Mouse (Mus musculus): ENCODE measurements at regions not wholly inside any gene's neighbourhood (a gene's known extent, or its start where the extent isn't known, plus 50 kb on each side); places are given as distances from the start of the nearest gene placed in this dataset.
"Not testable (repeated sequence)": the region's sequence is repeated elsewhere in the genome, so short reads cannot be mapped to it uniquely, and the experiment has no call there.

DNA sequence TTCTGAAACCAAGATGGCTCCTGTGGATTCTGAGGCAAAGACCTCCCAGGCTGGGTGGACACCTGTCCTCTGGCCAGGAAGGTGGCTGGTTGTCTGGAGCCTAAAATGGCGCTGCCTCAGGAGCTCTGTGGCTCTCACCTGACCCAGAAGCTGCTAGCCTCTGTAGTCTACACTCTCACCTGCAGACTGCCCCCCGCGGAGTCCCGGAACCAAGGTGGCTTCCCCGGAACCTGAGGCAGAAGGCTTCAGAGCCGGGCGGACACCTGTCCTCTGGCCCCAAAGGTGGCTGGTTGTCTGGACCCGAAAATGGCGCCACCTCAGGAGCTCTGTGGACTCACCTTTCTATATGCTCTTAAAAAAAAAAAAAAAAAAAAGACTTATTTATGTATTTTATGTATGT is 481.2 kb upstream of the Brinp1 start:
- DNase-seq (ENCODE audit: low spot score) = no peak

DNA sequence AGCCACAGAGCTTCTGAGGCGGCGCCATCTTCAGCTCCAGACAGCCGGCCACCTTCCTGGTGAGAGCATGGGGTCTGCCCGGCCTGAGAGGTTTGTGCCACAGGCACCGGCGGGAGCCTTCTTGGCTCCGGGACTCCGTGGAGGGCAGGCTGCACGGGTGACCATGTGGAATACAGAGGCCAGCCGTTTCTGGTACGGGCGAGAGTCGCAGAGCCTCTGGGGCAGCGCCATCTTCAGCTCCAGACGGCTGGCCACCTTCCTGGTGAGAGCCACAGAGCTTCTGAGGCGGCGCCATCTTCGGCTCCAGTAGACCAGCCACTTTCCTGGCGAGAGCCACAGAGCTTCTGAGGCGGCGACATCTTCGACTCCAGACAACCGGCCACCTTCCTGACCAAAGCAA is 456.2 kb upstream of the Brinp1 start:
- not testable (repeated sequence) for DNase-seq (ENCODE audit: low spot score)

DNA sequence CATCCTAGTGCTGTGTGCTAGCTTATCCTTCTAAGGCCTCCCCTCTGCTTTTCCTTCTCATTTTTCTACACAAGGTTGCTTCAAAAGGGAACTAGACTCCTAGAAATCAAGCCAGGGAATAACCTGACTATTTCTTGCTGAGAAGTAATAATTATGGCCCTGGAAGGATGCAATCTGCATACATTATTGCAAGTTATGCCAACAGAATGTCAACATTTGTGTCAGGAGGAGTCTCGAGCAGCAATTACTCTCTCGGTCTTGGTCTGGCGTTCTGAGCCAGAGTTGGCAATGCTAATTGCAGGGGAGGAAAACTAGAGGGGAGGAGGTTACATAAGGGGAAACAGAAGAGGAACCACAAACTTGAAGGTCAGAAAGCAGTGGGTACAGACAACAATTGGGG is 441.3 kb upstream of the Brinp1 start:
- DNase-seq (ENCODE audit: low spot score) = no peak

DNA sequence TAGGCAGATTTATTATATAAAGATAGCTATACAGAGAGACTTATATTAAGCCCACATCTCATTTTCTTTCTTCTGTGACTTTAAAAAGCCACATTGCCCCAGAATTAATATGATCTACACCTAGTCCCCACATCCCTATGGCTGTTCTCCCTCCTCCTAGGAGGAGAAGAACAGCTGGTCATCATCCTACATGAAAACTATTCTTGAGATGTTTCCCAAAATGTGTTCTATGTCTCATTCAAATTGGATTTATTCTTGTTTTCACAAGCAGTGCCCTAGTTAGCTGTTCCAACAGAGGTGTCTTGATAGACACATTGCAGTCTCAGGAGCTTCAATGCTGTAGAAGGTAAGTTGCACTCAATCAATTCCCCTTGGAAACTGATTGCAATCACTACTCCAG is 429.1 kb upstream of the Brinp1 start:
- DNase-seq (ENCODE audit: low spot score) = no peak

DNA sequence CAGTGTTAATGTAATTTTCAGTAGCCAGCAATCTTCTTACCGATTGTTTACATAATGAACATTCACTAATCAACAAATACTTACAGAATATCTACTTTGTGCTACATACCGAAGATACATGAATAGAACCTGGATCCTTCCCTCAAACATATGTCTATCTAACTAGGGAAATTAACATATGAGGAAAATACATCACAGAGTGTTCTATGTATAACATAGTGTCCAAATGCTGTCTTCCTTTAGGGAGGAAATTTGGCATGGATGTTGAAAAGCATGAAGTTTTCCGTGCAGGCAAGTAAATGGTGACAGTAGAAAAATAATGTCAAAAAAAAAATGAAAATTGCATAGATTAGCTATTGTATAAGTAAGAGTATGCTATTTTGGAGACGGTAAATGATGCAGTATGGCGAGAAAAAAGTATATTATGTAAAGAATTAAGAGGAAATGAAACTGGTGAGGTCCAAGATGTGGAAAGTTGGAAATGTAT is 392.8 kb upstream of the Brinp1 start:
- no peak for DNase-seq (ENCODE audit: low spot score)

DNA sequence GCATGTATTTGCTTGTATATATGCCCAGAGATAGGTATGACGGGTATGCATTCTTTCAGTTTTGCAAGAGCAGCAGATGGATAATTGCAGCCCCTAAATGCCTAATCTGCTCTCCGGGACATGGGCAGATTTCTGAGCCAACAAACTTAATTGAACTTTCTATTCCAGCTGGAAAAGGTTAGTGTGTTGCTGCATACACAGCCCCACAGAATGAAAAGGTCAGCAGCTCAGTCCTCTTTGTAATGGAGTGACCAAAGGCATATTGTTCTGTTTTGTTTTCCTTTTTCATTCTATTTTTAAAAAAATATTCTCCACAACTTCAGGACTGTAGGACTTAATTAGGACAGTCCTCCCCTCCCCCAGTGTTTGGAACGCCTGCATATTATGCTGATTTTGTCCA is 373.4 kb upstream of the Brinp1 start:
- DNase-seq (ENCODE audit: low spot score) = no peak
